8 mouse cellular contexts compared by ENCODE assay signal in the genomic region with DNA sequence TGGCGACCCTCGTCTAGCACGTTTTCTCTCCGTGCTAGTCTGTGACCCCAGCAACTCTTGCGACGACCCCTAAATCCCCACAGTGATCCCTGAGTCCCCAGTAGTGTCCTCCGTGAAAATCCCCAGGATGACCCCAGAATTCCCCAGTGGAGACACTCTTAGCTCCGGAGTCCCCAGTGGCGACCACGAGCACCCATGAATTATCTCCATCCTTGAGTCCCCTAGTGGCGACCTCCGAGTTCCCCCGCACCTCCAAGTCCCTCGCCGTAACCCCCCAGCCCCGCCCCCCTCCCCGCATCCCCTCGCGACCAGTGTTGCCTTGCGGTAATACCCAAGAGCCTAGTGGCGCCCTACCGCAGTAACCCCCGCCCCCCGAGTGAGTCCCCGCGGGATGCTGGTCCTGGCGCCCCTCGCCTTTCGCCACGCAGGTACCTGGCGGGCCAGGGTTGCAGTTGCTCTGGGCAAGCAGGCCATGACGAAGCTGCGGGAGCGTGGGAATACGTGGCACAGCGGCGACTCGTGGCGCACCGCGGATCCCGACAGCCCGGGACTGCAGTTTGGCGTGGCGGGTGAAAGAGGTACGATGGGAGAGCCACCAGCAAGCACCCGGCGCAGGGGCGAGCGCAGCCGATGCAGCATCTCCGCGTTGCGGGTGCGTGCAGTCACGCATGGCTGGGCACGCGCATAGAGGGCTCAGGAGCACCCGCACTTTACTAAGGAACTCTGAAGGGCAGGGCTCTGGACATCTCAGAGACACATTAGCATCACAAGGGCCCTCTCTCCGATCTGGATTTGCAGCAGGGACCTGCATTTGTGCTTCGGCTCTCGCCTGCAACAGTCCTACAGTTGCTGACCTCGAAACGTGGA. TPM values are rescaled to one million over a fixed set of nuclear protein-coding genes. Genes with fewer than 3 reads are reported as not detected.
A peak's percentile ranks its signal among the peaks of the same experiment; 100 is the strongest.
DNase-seq lines count a peak whose midpoint lies in the region; ATAC-seq and TF ChIP-seq lines count a peak whose summit lies in the region.

No protein-coding gene starts in this region.

- H3K27ac ChIP-seq in heart, embryonic 12.5 days (ENCODE audit: poor library complexity, severe bottlenecking), result no peak overlapping the region
- no peak overlapping the region for H3K27ac ChIP-seq in ES-E14 (ENCODE audit: insufficient read depth, low read depth, low read length, poor library complexity, severe bottlenecking)
- H3K27ac ChIP-seq in hindbrain, embryonic 15.5 days (replicated peaks), result peak overlapping the region; percentile 82
- H3K27ac ChIP-seq in liver, embryonic 13.5 days, result no peak overlapping the region

- no peaks in the 10 kb centered on the region for H3K36me3 ChIP-seq in heart, embryonic 12.5 days
- peaks cover 17% of the 10 kb centered on the region for H3K36me3 ChIP-seq in ES-E14 (ENCODE audit: control insufficient read depth, insufficient read depth, low read length, poor library complexity, severe bottlenecking)
- no peaks in the 10 kb centered on the region for H3K36me3 ChIP-seq in hindbrain, embryonic 15.5 days
- no peaks in the 10 kb centered on the region for H3K36me3 ChIP-seq in liver, embryonic 13.5 days

- in situ Hi-C loops in ES-E14 (cut with MboI; ENCODE audit: low sequenced_read_pairs in 2 of 2, unreplicated experiment in 2 of 2), result no loop called here

- peaks cover 21% of the 10 kb centered on the region for H3K27me3 ChIP-seq in heart, embryonic 12.5 days (replicated peaks)
- no peaks in the 10 kb centered on the region for H3K27me3 ChIP-seq in hindbrain, embryonic 15.5 days
- peaks cover 40% of the 10 kb centered on the region for H3K27me3 ChIP-seq in liver, embryonic 13.5 days

- intact Hi-C loops in heart, postnatal 25 days (cut with DNase I), result no loop called here

- no peaks in the 10 kb centered on the region for H3K9me3 ChIP-seq in heart, embryonic 12.5 days (replicated peaks)
- no peaks in the 10 kb centered on the region for H3K9me3 ChIP-seq in ES-E14 (ENCODE audit: control insufficient read depth, insufficient read depth, low read depth, low read length)
- no peaks in the 10 kb centered on the region for H3K9me3 ChIP-seq in hindbrain, embryonic 15.5 days
- no peaks in the 10 kb centered on the region for H3K9me3 ChIP-seq in liver, embryonic 13.5 days (replicated peaks)

- H3K4me1 ChIP-seq in heart, embryonic 12.5 days (replicated peaks), result peaks cover 24% of the 10 kb centered on the region; the same call in 1 of the 2 replicates
- peaks cover 7 to 18% of the 10 kb centered on the region in 2 experiments for H3K4me1 ChIP-seq in ES-E14 (ENCODE audit: control insufficient read depth in 2 of 2, insufficient read depth in 2 of 2, low read length in 2 of 2, poor library complexity in 1 of 2)
- peaks cover 35% of the 10 kb centered on the region for H3K4me1 ChIP-seq in hindbrain, embryonic 15.5 days (replicated peaks)
- H3K4me1 ChIP-seq in liver, embryonic 13.5 days (replicated peaks), result peaks cover 4% of the 10 kb centered on the region; the same call in 1 of the 2 replicates

- peak overlapping the region; percentile 100 for H3K4me2 ChIP-seq in heart, embryonic 12.5 days
- peak overlapping the region; percentile 97 for H3K4me2 ChIP-seq in hindbrain, embryonic 15.5 days
- H3K4me2 ChIP-seq in liver, embryonic 13.5 days, result peak overlapping the region; percentile 62

- DNase-seq in heart, postnatal 25 days (ENCODE audit: low spot score), result no peak
- DNase-seq in ES-E14 (ENCODE audit: low read depth, low spot score), result no peak
- DNase-seq in embryo, embryonic 9.5 days (ENCODE audit: extremely low spot score), result peak; percentile 55
- DNase-seq in liver, embryonic 13.5 days, result no peak
- DNase-seq in right cerebral cortex, postnatal 25 days, result peak; percentile 50
- no peak for DNase-seq in ovary, adult 18-20 months (ENCODE audit: low spot score)

- peak overlapping the region; percentile 64 for H3K4me3 ChIP-seq in heart, embryonic 12.5 days
- H3K4me3 ChIP-seq in ES-E14 (ENCODE audit: insufficient read depth in 1 of 2, low read depth in 1 of 2, low read length in 2 of 2, poor library complexity in 1 of 2, severe bottlenecking in 1 of 2), result peak overlapping the region; percentile 70 to 72
- peak overlapping the region; percentile 69 for H3K4me3 ChIP-seq in hindbrain, embryonic 15.5 days
- peak overlapping the region; percentile 33 for H3K4me3 ChIP-seq in liver, embryonic 13.5 days (replicated peaks)

- H3K9ac ChIP-seq in heart, embryonic 12.5 days, result peak overlapping the region; percentile 71
- H3K9ac ChIP-seq in ES-E14 (ENCODE audit: insufficient read depth, low read depth, low read length, poor library complexity, severe bottlenecking), result peak overlapping the region; percentile 64
- peak overlapping the region; percentile 86 for H3K9ac ChIP-seq in hindbrain, embryonic 15.5 days
- no peak overlapping the region for H3K9ac ChIP-seq in liver, embryonic 13.5 days

- WGBS in heart, embryonic 12.5 days, result 1% methylated on average over 64 of the region's 64 CpGs
- under 1% methylated on average over 63 of the region's 64 CpGs for WGBS in hindbrain, embryonic 15.5 days
- WGBS in liver, embryonic 13.5 days (ENCODE audit: insufficient replicate concordance), result 5% methylated on average over 61 of the region's 64 CpGs

- ATAC-seq in heart, embryonic 12.5 days (ENCODE audit: insufficient number of reproducible peaks, low FRiP score), result peak; percentile 44; the same call in 1 of the 2 replicates
- peak; percentile 60 for ATAC-seq in hindbrain, embryonic 15.5 days (ENCODE audit: low FRiP score, low read depth)
- no peak for ATAC-seq in liver, embryonic 13.5 days (ENCODE audit: low read depth)

TF ChIP-seq in ES-E14, 5 proteins besides CTCF, POLR2A, EP300 and RAD21:
- TF ChIP-seq ZC3H11A (IDR thresholded peaks at IDR 0.05; ENCODE audit: borderline replicate concordance, low read depth, low read length) (no peak), HCFC1 (IDR thresholded peaks at IDR 0.05; ENCODE audit: borderline replicate concordance, insufficient read depth, low read length) (no peak), CHD2 (IDR thresholded peaks at IDR 0.05; ENCODE audit: low read depth, low read length) (no peak), MAFK (IDR thresholded peaks at IDR 0.05; ENCODE audit: insufficient read depth, low read depth, low read length) (no peak), ZNF384 (IDR thresholded peaks at IDR 0.05; ENCODE audit: low read depth, low read length) (no peak)
TF ChIP-seq in ES-E14: peak in this region for 0.

RNA-seq across cellular contexts. Expression of a gene that starts 27.6 kb away (rescaled TPM):
- polyA plus RNA-seq in heart, embryonic 12.5 days (2016; fragmentation: Nextera tagmentation; extraction: Ambion mirVana), result 11.1 and 11.2 TPM in 2 replicates
- total RNA-seq in heart, postnatal 25 days (2021), result 1 to 10 TPM; 1.5 to 1.6 TPM
- 121 and 180 TPM in 2 replicates for total RNA-seq in ES-E14 (2012; rRNA removed)
- polyA plus RNA-seq in hindbrain, embryonic 15.5 days (2015; fragmentation: Nextera tagmentation; extraction: Ambion mirVana), result 95.7 and 101 TPM in 2 replicates
- 0.48 and 0.65 TPM in 2 replicates for polyA plus RNA-seq in liver, embryonic 13.5 days (2015; fragmentation: Nextera tagmentation; extraction: Ambion mirVana)

Comparison
In these comparisons a context has a peak if more than half of its experiments do, and no peak if none do; other contexts are left out.
1. DNase-seq: peak in embryo, embryonic 9.5 days (single experiment) and right cerebral cortex, postnatal 25 days (single experiment); none in heart, postnatal 25 days (single experiment), ES-E14 (single experiment), liver, embryonic 13.5 days (single experiment) and ovary, adult 18-20 months (single experiment).
2. Peak in every context shown above with its lines, with median percentiles within 50 percentile points of each other: H3K4me2 ChIP-seq and H3K4me3 ChIP-seq.